Mouse (Mus musculus): Measurements from ENCODE around the gene Gata3.

DNA sequence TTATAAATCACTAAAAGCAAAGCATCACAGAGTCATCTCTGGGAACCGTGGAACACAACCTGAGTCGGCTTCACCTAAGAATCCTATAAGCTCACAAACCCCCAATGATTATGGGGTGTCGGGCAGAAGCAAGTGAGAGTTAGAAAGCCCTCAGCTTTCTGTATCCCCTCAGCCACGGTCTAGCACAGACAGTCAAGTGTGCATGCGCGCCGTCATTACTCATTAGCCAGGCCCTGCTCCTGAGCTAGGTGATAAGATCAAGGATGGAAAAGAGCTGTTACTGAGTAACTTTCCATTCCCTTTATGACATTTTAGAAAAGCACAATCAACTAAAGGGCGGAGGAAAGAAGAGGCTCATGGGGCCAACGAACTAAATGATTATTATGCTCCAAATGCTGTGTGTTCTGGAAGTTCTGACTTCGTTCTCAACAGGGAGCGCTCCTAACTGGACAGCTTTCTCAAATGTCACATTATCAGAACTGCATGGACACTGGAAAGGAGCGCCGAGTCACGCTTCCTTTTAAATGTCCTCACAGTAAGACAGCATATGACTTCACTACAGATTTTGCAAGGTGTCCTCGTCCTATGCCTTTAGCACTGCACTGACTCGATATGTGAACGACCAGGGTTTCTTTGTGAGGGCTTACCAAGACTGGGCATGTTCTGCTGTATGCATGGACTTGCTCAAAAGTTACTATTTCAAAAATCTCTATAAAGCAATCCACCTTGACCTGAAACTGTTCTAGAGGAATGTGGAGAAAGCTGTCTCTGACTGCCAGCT, 29.0 kb upstream of the Gata3 start:
- TF ChIP-seq CTCF (IDR thresholded peaks at IDR 0.05; ENCODE audit: low read depth) (no peak), EP300 (IDR thresholded peaks at IDR 0.05; ENCODE audit: low read depth) (no peak)

Measured in heart, postnatal 0 days (tissue).